Mouse (Mus musculus) C2C12 (cell line): ENCODE results near the gene Myh9. TPM values are rescaled to one million over a fixed set of nuclear protein-coding genes. Genes with fewer than 3 reads are reported as not detected.

ENCODE experiments used
- H3K27me3 ChIP-seq: one replicate; pipeline ENCODE4 v1.6.1; 2011; ENCODE audit not compliant: control insufficient read depth, insufficient read depth, insufficient read length
- H3K36me3 ChIP-seq: one replicate; pipeline ENCODE4 v1.6.1; 2011; ENCODE audit not compliant: control insufficient read depth, insufficient read depth
- H3K4me3 ChIP-seq: one replicate; pipeline ENCODE4 v1.5.1; 2011; ENCODE audit warnings: mild to moderate bottlenecking, control low read depth; ENCODE audit not compliant: poor library complexity, insufficient read depth, severe bottlenecking
- H3K79me2 ChIP-seq: one replicate; pipeline ENCODE4 v1.6.1; 2011; ENCODE audit not compliant: control insufficient read depth, insufficient read depth
- H3K79me3 ChIP-seq: one replicate; pipeline ENCODE4 v1.6.1; 2011; ENCODE audit warnings: low read depth, control low read depth
- H3ac ChIP-seq: one replicate; pipeline ENCODE3; 2011; ENCODE audit warnings: low read depth; ENCODE audit not compliant: control insufficient read depth, insufficient read length
- CEBPB ChIP-seq: IDR thresholded peaks from one replicate; pipeline ENCODE4 v1.6.1; 2011; ENCODE audit warnings: low read depth, mild to moderate bottlenecking, control low read depth, moderate library complexity
- CTCF ChIP-seq: IDR thresholded peaks from one replicate; pipeline ENCODE4 v1.5.1; 2011; ENCODE audit not compliant: control insufficient read depth, insufficient read depth, insufficient read length
- FOSL1 ChIP-seq: IDR thresholded peaks from one replicate; pipeline ENCODE4 v1.8.0; 2011; ENCODE audit warnings: mild to moderate bottlenecking, low read length; ENCODE audit not compliant: poor library complexity, insufficient read depth, severe bottlenecking
- MAX ChIP-seq: IDR thresholded peaks from one replicate; pipeline ENCODE4 v1.6.1; 2011; ENCODE audit warnings: mild to moderate bottlenecking, control low read depth
- MYOD1 ChIP-seq: IDR thresholded peaks from one replicate; pipeline ENCODE4 v1.6.1; 2011; ENCODE audit warnings: low read depth; ENCODE audit not compliant: control insufficient read depth, insufficient read length
- MYOG ChIP-seq: IDR thresholded peaks from one replicate; pipeline ENCODE4 v1.6.1; 2011; ENCODE audit not compliant: control insufficient read depth, insufficient read length; ENCODE audit errors: extremely low read depth
- USF1 ChIP-seq: IDR thresholded peaks from one replicate; pipeline ENCODE4 v1.6.1; 2011; ENCODE audit warnings: low read depth, mild to moderate bottlenecking, control low read depth, moderate library complexity
- polyA plus RNA-seq: library from polyadenylated mRNA; unstranded; fragments of >200 nt; fragmentation: generic; extraction: Trizol; gene quantifications from one replicate; pipeline ENCODE4 v1.2.1, GENCODE M21; 2012; ENCODE audit warnings: missing spikeins

Gene Myh9
- polyA plus RNA-seq, 1 experiment = 580 TPM

- TF ChIP-seq CEBPB = no peak
- TF ChIP-seq USF1 = no peak
Observed at GRCm38 (mm10) chr15:77843046-77843445, 1.1 kb upstream of the Myh9 start.

GRCm38 (mm10) chr15:77841361-77842046, 471 bp downstream of the Myh9 start:
- Histone ChIP-seq H3K4me3 (peak overlapping the region; percentile 100), H3K27me3 (no peaks in the 10 kb centered on the region), H3K79me2 (peaks cover 63% of the 10 kb centered on the region), H3K79me3 (peaks cover 54% of the 10 kb centered on the region), H3ac (peak overlapping the region; percentile 94), H3K36me3 (peaks cover 38% of the 10 kb centered on the region)
- TF ChIP-seq MAX (peak; percentile 29), FOSL1 (no peak)

More at GRCm38 (mm10) chr15:77843046-77843445, 1.1 kb upstream of the Myh9 start:
- peaks cover 48% of the 10 kb centered on the region for H3K79me2 ChIP-seq
- H3K79me3 ChIP-seq = peaks cover 38% of the 10 kb centered on the region
- H3K36me3 ChIP-seq = peaks cover 25% of the 10 kb centered on the region
- no peaks in the 10 kb centered on the region for H3K27me3 ChIP-seq
- H3ac ChIP-seq = peak overlapping the region; percentile 25
- H3K4me3 ChIP-seq = peak overlapping the region; percentile 15

- Histone ChIP-seq H3ac (peak overlapping the region; percentile 94), H3K79me3 (peaks cover 62% of the 10 kb centered on the region), H3K36me3 (peaks cover 44% of the 10 kb centered on the region), H3K27me3 (no peaks in the 10 kb centered on the region), H3K4me3 (peak overlapping the region; percentile 100), H3K79me2 (peaks cover 71% of the 10 kb centered on the region)
- TF ChIP-seq CTCF (no peak), CEBPB (no peak), MYOD1 (no peak), FOSL1 (no peak), MAX (no peak), USF1 (no peak), MYOG (no peak)
Observed at GRCm38 (mm10) chr15:77840450-77841360, 1.3 kb downstream of the Myh9 start.

GRCm38 (mm10) chr15:77839529-77840286, 2.3 kb downstream of the Myh9 start:
- Histone ChIP-seq H3K79me3 (peaks cover 72% of the 10 kb centered on the region), H3K36me3 (peaks cover 54% of the 10 kb centered on the region), H3K4me3 (peak overlapping the region; percentile 100), H3K79me2 (peaks cover 81% of the 10 kb centered on the region), H3ac (peak overlapping the region; percentile 92), H3K27me3 (no peaks in the 10 kb centered on the region)
- TF ChIP-seq CTCF = no peak
- no peak for TF ChIP-seq FOSL1
- no peak for TF ChIP-seq MYOG
- no peak for TF ChIP-seq MYOD1

GRCm38 (mm10) chr15:77838530-77839387, 3.2 kb downstream of the Myh9 start:
- peaks cover 63% of the 10 kb centered on the region for H3K36me3 ChIP-seq
- peaks cover 90% of the 10 kb centered on the region for H3K79me2 ChIP-seq
- H3ac ChIP-seq = peak overlapping the region; percentile 92
- no peaks in the 10 kb centered on the region for H3K27me3 ChIP-seq
- H3K4me3 ChIP-seq = peak overlapping the region; percentile 100
- TF ChIP-seq MYOG (no peak), CEBPB (no peak)
- H3K79me3 ChIP-seq = peaks cover 81% of the 10 kb centered on the region
